Mouse (Mus musculus): ENCODE measurements at regions not wholly inside any gene's neighbourhood (a gene's known extent, or its start where the extent isn't known, plus 50 kb on each side); places are given as distances from the start of the nearest gene placed in this dataset.
A peak's percentile ranks its signal among the peaks of the same experiment; 100 is the strongest.

GRCm38 (mm10) chr14:100350021-100350790 lies 65.7 kb upstream of the Klf12 start:
- no peak for DNase-seq

GRCm38 (mm10) chr14:100348336-100349164 lies 64.1 kb upstream of the Klf12 start:
- DNase-seq, result peak in 1 of 2 experiments; percentile 48

GRCm38 (mm10) chr14:100336926-100337325 lies 52.4 kb upstream of the Klf12 start:
- no peak for DNase-seq

Small RNA genes lying in the stretch of these regions (microRNA-seq; reads per million reads assigned to microRNA genes)
- gene Gm22401, result 0 reads per million in 2 experiments

All from heart, adult 18-20 months (tissue).